Mouse (Mus musculus): ENCODE results near the gene Ankrd28. TPM values are rescaled to one million over a fixed set of nuclear protein-coding genes. Genes with fewer than 3 reads are reported as not detected.

The Ankrd28 gene
- polyA plus RNA-seq, 1 experiment from 2014 or later: 10.0 TPM

GRCm38 (mm10) chr14:31661671-31662554, 168.5 kb downstream of the Ankrd28 start:
- 4% methylated on average over 44 of the region's 44 CpGs for WGBS
- H3K9me3 ChIP-seq (replicated peaks): no peaks in the 10 kb centered on the region
- H3K4me3 ChIP-seq: peak overlapping the region; percentile 35
- peak overlapping the region; percentile 59 for H3K4me2 ChIP-seq
- peak overlapping the region; percentile 62 for H3K9ac ChIP-seq
- H3K4me1 ChIP-seq: peaks cover 65% of the 10 kb centered on the region
- no peaks in the 10 kb centered on the region for H3K27me3 ChIP-seq
- H3K27ac ChIP-seq: peak overlapping the region; percentile 99
- H3K36me3 ChIP-seq (ENCODE audit: poor library complexity, severe bottlenecking): no peaks in the 10 kb centered on the region; the same call in 1 of the 2 replicates
- ATAC-seq: peak; percentile 91

GRCm38 (mm10) chr14:31660312-31661093, 169.9 kb downstream of the Ankrd28 start:
- no peak overlapping the region for H3K4me3 ChIP-seq
- no peak overlapping the region; the same call in 1 of the 2 replicates for H3K4me2 ChIP-seq
- peak overlapping the region; percentile 99 for H3K27ac ChIP-seq
- H3K27me3 ChIP-seq: no peaks in the 10 kb centered on the region
- 35% methylated on average over 7 of the region's 7 CpGs for WGBS
- no peaks in the 10 kb centered on the region for H3K36me3 ChIP-seq (ENCODE audit: poor library complexity, severe bottlenecking)
- ATAC-seq: peak; percentile 17; the same call in 1 of the 2 replicates
- H3K4me1 ChIP-seq: peaks cover 65% of the 10 kb centered on the region
- H3K9ac ChIP-seq: no peak overlapping the region
- no peaks in the 10 kb centered on the region for H3K9me3 ChIP-seq (replicated peaks)

- Histone ChIP-seq H3K9me3 (replicated peaks) (no peaks in the 10 kb centered on the region), H3K36me3 (ENCODE audit: poor library complexity, severe bottlenecking) (no peaks in the 10 kb centered on the region), H3K27me3 (no peaks in the 10 kb centered on the region), H3K4me2 (no peak overlapping the region), H3K9ac (peak overlapping the region; percentile 6; the same call in 1 of the 2 replicates), H3K4me1 (peaks cover 59% of the 10 kb centered on the region), H3K4me3 (no peak overlapping the region), H3K27ac (peak overlapping the region; percentile 99)
- no peak for ATAC-seq
- 41% methylated on average over 10 of the region's 10 CpGs for WGBS
Observed at GRCm38 (mm10) chr14:31659501-31660181, 170.8 kb downstream of the Ankrd28 start.

- H3K9ac ChIP-seq: no peak overlapping the region
- H3K27me3 ChIP-seq: no peaks in the 10 kb centered on the region
- H3K9me3 ChIP-seq (replicated peaks): no peaks in the 10 kb centered on the region
- no peaks in the 10 kb centered on the region for H3K36me3 ChIP-seq (ENCODE audit: poor library complexity, severe bottlenecking)
- 94% methylated on average over 8 of the region's 8 CpGs for WGBS
- H3K4me2 ChIP-seq: no peak overlapping the region
- no peak overlapping the region for H3K27ac ChIP-seq
- no peak overlapping the region for H3K4me3 ChIP-seq
- ATAC-seq: no peak
- peaks cover 45% of the 10 kb centered on the region for H3K4me1 ChIP-seq
Observed at GRCm38 (mm10) chr14:31658126-31658680, 172.2 kb downstream of the Ankrd28 start.

GRCm38 (mm10) chr14:31656857-31657645, 173.4 kb downstream of the Ankrd28 start:
- WGBS: 35% methylated on average over 5 of the region's 5 CpGs
- no peaks in the 10 kb centered on the region for H3K27me3 ChIP-seq
- H3K4me1 ChIP-seq: peaks cover 33% of the 10 kb centered on the region
- no peak overlapping the region for H3K4me3 ChIP-seq
- H3K9me3 ChIP-seq (replicated peaks): no peaks in the 10 kb centered on the region
- H3K9ac ChIP-seq: no peak overlapping the region
- peak; percentile 37; the same call in 1 of the 2 replicates for ATAC-seq
- H3K36me3 ChIP-seq (ENCODE audit: poor library complexity, severe bottlenecking): no peaks in the 10 kb centered on the region
- H3K4me2 ChIP-seq: no peak overlapping the region
- H3K27ac ChIP-seq: no peak overlapping the region

GRCm38 (mm10) chr14:31656386-31656785, 174.1 kb downstream of the Ankrd28 start:
- Histone ChIP-seq H3K36me3 (ENCODE audit: poor library complexity, severe bottlenecking) (no peaks in the 10 kb centered on the region), H3K9me3 (replicated peaks) (no peaks in the 10 kb centered on the region), H3K27ac (no peak overlapping the region), H3K27me3 (no peaks in the 10 kb centered on the region), H3K4me2 (no peak overlapping the region), H3K9ac (no peak overlapping the region), H3K4me3 (no peak overlapping the region), H3K4me1 (peaks cover 30% of the 10 kb centered on the region)
- 84% methylated on average over 7 of the region's 7 CpGs for WGBS
- no peak for ATAC-seq

- Histone ChIP-seq H3K9ac (no peak overlapping the region), H3K4me2 (no peak overlapping the region), H3K9me3 (replicated peaks) (no peaks in the 10 kb centered on the region), H3K27me3 (no peaks in the 10 kb centered on the region), H3K4me1 (peaks cover 20% of the 10 kb centered on the region), H3K4me3 (no peak overlapping the region), H3K36me3 (ENCODE audit: poor library complexity, severe bottlenecking) (no peaks in the 10 kb centered on the region), H3K27ac (no peak overlapping the region)
- ATAC-seq: no peak
- WGBS: 72% methylated on average over 14 of the region's 14 CpGs
Observed at GRCm38 (mm10) chr14:31655406-31655805, 175.0 kb downstream of the Ankrd28 start.

- peaks cover 14% of the 10 kb centered on the region for H3K4me1 ChIP-seq
- no peaks in the 10 kb centered on the region for H3K27me3 ChIP-seq
- H3K27ac ChIP-seq: no peak overlapping the region
- WGBS: 90% methylated on average over 5 of the region's 5 CpGs
- H3K4me3 ChIP-seq: no peak overlapping the region
- H3K36me3 ChIP-seq (ENCODE audit: poor library complexity, severe bottlenecking): no peaks in the 10 kb centered on the region
- no peaks in the 10 kb centered on the region for H3K9me3 ChIP-seq (replicated peaks)
- no peak for ATAC-seq
- no peak overlapping the region for H3K4me2 ChIP-seq
- H3K9ac ChIP-seq: no peak overlapping the region
Observed at GRCm38 (mm10) chr14:31654816-31655215, 175.6 kb downstream of the Ankrd28 start.

- Histone ChIP-seq H3K9ac (no peak overlapping the region), H3K36me3 (ENCODE audit: poor library complexity, severe bottlenecking) (no peaks in the 10 kb centered on the region), H3K4me3 (no peak overlapping the region), H3K27ac (no peak overlapping the region), H3K4me2 (no peak overlapping the region), H3K9me3 (replicated peaks) (no peaks in the 10 kb centered on the region), H3K4me1 (peaks cover 2% of the 10 kb centered on the region; the same call in 1 of the 2 replicates), H3K27me3 (no peaks in the 10 kb centered on the region)
- no peak for ATAC-seq
- WGBS: 85% methylated on average over 14 of the region's 14 CpGs
Observed at GRCm38 (mm10) chr14:31653101-31653875, 177.2 kb downstream of the Ankrd28 start.

- no peak overlapping the region for H3K4me3 ChIP-seq
- no peaks in the 10 kb centered on the region; the same call in 1 of the 2 replicates for H3K4me1 ChIP-seq
- no peaks in the 10 kb centered on the region for H3K9me3 ChIP-seq (replicated peaks)
- H3K36me3 ChIP-seq (ENCODE audit: poor library complexity, severe bottlenecking): no peaks in the 10 kb centered on the region
- H3K4me2 ChIP-seq: no peak overlapping the region
- no peaks in the 10 kb centered on the region for H3K27me3 ChIP-seq
- ATAC-seq: no peak
- WGBS: 97% methylated on average over 1 of the region's 1 CpGs
- H3K27ac ChIP-seq: no peak overlapping the region
- H3K9ac ChIP-seq: no peak overlapping the region
Observed at GRCm38 (mm10) chr14:31652624-31653023, 177.8 kb downstream of the Ankrd28 start.
